Mouse (Mus musculus): Measurements from ENCODE around the gene Pfkfb3.

DNA sequence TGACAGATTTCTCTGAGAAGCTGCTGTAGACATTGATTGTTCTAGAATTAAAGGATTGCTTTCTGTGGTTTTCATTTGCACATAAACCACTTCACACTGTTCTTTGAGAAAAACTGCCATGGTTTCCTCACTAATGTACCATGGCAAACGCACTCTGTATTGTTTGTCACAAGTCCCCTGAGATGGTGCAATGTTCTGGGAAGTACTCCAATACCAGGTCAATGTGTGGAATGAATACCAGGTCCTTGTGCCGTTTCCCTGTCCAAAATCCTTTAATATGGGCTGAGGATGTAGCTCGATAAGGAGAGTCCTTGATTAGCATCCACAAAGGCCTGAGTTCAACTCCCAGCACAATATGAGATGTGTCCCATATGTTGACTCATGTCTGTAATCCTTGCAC lies 105.2 kb downstream of the Pfkfb3 start:
- TF ChIP-seq CTCF (IDR thresholded peaks at IDR 0.05; ENCODE audit: insufficient read depth, low read depth, low read length) (no peak), POLR2A (IDR thresholded peaks at IDR 0.05; ENCODE audit: insufficient read depth, low read depth, low read length) (no peak)
